Comparison of ENCODE assay signal across 8 mouse cellular contexts in the genomic region with DNA sequence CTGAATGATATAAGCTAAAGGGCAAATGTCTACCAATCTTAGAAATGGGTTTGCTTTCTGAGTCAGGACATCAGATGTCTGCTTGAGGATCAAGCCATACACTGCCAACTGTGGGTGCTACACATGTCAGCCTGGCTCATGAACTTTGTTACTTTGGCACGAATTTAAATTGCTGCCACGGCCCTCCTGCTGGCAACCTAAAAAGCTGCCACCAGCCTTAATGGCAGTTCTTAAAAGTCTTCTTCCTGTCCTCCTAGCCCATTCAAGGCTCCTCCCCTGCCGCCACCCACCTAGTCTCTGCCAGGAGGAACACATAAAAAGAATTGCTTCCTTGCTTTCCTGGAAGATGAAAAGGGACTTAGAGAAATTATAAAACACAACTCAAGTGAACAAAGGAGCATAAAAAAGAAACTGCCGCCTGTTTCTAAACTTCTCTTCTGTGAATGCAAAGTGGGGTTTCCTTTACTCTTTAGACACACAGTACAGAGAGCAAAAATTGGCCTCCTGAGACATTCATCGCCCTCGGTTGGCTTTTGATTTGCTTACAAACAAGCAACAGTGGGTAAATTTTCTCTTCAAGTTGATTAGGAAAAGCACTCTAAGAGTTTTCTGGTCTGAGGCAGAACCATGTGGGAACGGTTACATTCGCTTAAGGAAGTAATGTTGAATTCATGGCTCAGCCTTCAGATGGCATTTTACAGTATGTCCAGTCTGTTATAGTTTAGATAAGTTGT. TPM values are rescaled to one million over a fixed set of nuclear protein-coding genes. Genes with fewer than 3 reads are reported as not detected.
DNase-seq lines count a peak whose midpoint lies in the region; ATAC-seq and TF ChIP-seq lines count a peak whose summit lies in the region.

No protein-coding gene starts in this region.

- peaks cover 3% of the 10 kb centered on the region; the same call in 1 of the 2 replicates for H3K4me1 ChIP-seq in lung, adult 2 months (ENCODE audit: control insufficient read depth, insufficient read depth, low read length)
- H3K4me1 ChIP-seq in embryonic facial prominence, embryonic 14.5 days (ENCODE audit: control insufficient read depth, insufficient read depth, low read length), result peaks cover 30% of the 10 kb centered on the region
- no peaks in the 10 kb centered on the region for H3K4me1 ChIP-seq in liver, embryonic 12.5 days
- H3K4me1 ChIP-seq in stomach, postnatal 0 days (replicated peaks; ENCODE audit: control insufficient read depth, insufficient read depth), result no peaks in the 10 kb centered on the region

- no peaks in the 10 kb centered on the region for H3K27me3 ChIP-seq in embryonic facial prominence, embryonic 14.5 days (replicated peaks; ENCODE audit: control insufficient read depth, insufficient read depth, low read length)
- no peaks in the 10 kb centered on the region for H3K27me3 ChIP-seq in liver, embryonic 12.5 days (replicated peaks)
- no peaks in the 10 kb centered on the region for H3K27me3 ChIP-seq in stomach, postnatal 0 days (ENCODE audit: control insufficient read depth, insufficient read depth, low read length)

- no peaks in the 10 kb centered on the region for H3K9me3 ChIP-seq in embryonic facial prominence, embryonic 14.5 days (ENCODE audit: control insufficient read depth, low read length)
- H3K9me3 ChIP-seq in liver, embryonic 12.5 days (replicated peaks), result no peaks in the 10 kb centered on the region
- H3K9me3 ChIP-seq in stomach, postnatal 0 days (ENCODE audit: control insufficient read depth, low read length), result no peaks in the 10 kb centered on the region

- peak overlapping the region; percentile 50 for H3K4me2 ChIP-seq in embryonic facial prominence, embryonic 14.5 days (ENCODE audit: low read depth, low read length)
- no peak overlapping the region for H3K4me2 ChIP-seq in liver, embryonic 12.5 days
- H3K4me2 ChIP-seq in stomach, postnatal 0 days (replicated peaks; ENCODE audit: low read depth), result no peak overlapping the region

- TF ChIP-seq EP300 in stomach, postnatal 0 days (optimal IDR thresholded peaks at IDR 0.05), result no peak

- TF ChIP-seq CTCF in lung, adult 2 months (IDR thresholded peaks at IDR 0.05; ENCODE audit: insufficient read depth, low read length), result no peak
- TF ChIP-seq CTCF in stomach, postnatal 0 days (IDR thresholded peaks at IDR 0.05; ENCODE audit: low read depth), result no peak

- H3K9ac ChIP-seq in embryonic facial prominence, embryonic 14.5 days (ENCODE audit: low read depth, low read length), result no peak overlapping the region
- no peak overlapping the region for H3K9ac ChIP-seq in liver, embryonic 12.5 days
- H3K9ac ChIP-seq in stomach, postnatal 0 days (ENCODE audit: low read length), result no peak overlapping the region

- no peak for ATAC-seq in embryonic facial prominence, embryonic 14.5 days (ENCODE audit: low read depth)
- ATAC-seq in liver, embryonic 12.5 days, result no peak
- no peak for ATAC-seq in stomach, postnatal 0 days (ENCODE audit: low FRiP score, low TSS enrichment)

- H3K27ac ChIP-seq in embryonic facial prominence, embryonic 14.5 days (replicated peaks; ENCODE audit: low read depth, low read length), result peak overlapping the region; percentile 66
- no peak overlapping the region for H3K27ac ChIP-seq in liver, embryonic 12.5 days
- H3K27ac ChIP-seq in stomach, postnatal 0 days (replicated peaks), result no peak overlapping the region

- TF ChIP-seq POLR2A in lung, adult 2 months (IDR thresholded peaks at IDR 0.05; ENCODE audit: borderline replicate concordance, extremely low read depth, low read depth, low read length), result no peak

- no peaks in the 10 kb centered on the region for H3K36me3 ChIP-seq in embryonic facial prominence, embryonic 14.5 days (ENCODE audit: control insufficient read depth, insufficient read depth, low read length)
- H3K36me3 ChIP-seq in liver, embryonic 12.5 days, result no peaks in the 10 kb centered on the region
- no peaks in the 10 kb centered on the region for H3K36me3 ChIP-seq in stomach, postnatal 0 days (ENCODE audit: control insufficient read depth, insufficient read depth, low read length)

- H3K4me3 ChIP-seq in lung, adult 2 months (replicated peaks; ENCODE audit: extremely low read depth, low read depth, low read length), result no peak overlapping the region
- H3K4me3 ChIP-seq in embryonic facial prominence, embryonic 14.5 days (ENCODE audit: low read depth, low read length), result peak overlapping the region; percentile 27
- H3K4me3 ChIP-seq in liver, embryonic 12.5 days, result no peak overlapping the region
- no peak overlapping the region for H3K4me3 ChIP-seq in stomach, postnatal 0 days (ENCODE audit: low read depth, low read length)

- WGBS in lung, adult 2 months, result 43% methylated on average over 8 of the region's 8 CpGs
- WGBS in embryonic facial prominence, embryonic 14.5 days, result 22% methylated on average over 8 of the region's 8 CpGs
- WGBS in liver, embryonic 12.5 days (ENCODE audit: insufficient replicate concordance), result 55% methylated on average over 8 of the region's 8 CpGs
- WGBS in stomach, postnatal 0 days, result 61% methylated on average over 8 of the region's 8 CpGs

- peak; percentile 12 for DNase-seq in lung, adult 2 months
- no peak for DNase-seq in lung, postnatal 10 days
- no peak for DNase-seq in embryonic facial prominence, embryonic 14.5 days (ENCODE audit: low spot score)
- peak; percentile 20 for DNase-seq in kidney, postnatal 10 days
- DNase-seq in right cerebral cortex, postnatal 10 days (ENCODE audit: low spot score in 2 of 2), result peak; percentile 46 to 61
- no peak for DNase-seq in cerebellum, adult 9-10 months
- DNase-seq in stomach, postnatal 0 days (ENCODE audit: low spot score), result no peak

RNA-seq across cellular contexts. Expression of gene Lix1, which starts 2.5 kb away (rescaled TPM):
- polyA plus RNA-seq in lung, adult 2 months (2012; rRNA removed), result 0.34 and 0.38 TPM in 2 replicates
- polyA plus RNA-seq in embryonic facial prominence, embryonic 14.5 days (2014; fragmentation: Nextera tagmentation; extraction: Ambion mirVana), result 9.3 and 11.8 TPM in 2 replicates
- 0.49 and 0.60 TPM in 2 replicates for polyA plus RNA-seq in liver, embryonic 12.5 days (2016; fragmentation: Nextera tagmentation; extraction: Ambion mirVana)
- polyA plus RNA-seq in stomach, postnatal 0 days (2015; fragmentation: Nextera tagmentation; extraction: Ambion mirVana), result 4.8 and 5.3 TPM in 2 replicates

RNA-seq across cellular contexts. Expression of gene Riok2, which starts 30.9 kb away (rescaled TPM):
- polyA plus RNA-seq in lung, adult 2 months (2012; rRNA removed), result 4.6 and 7.9 TPM in 2 replicates
- polyA plus RNA-seq in embryonic facial prominence, embryonic 14.5 days (2014; fragmentation: Nextera tagmentation; extraction: Ambion mirVana), result 26.0 and 26.5 TPM in 2 replicates
- polyA plus RNA-seq in liver, embryonic 12.5 days (2016; fragmentation: Nextera tagmentation; extraction: Ambion mirVana), result 18.2 and 20.7 TPM in 2 replicates
- polyA plus RNA-seq in stomach, postnatal 0 days (2015; fragmentation: Nextera tagmentation; extraction: Ambion mirVana), result 13.9 and 14.9 TPM in 2 replicates

Comparison
In these comparisons a context has a peak if more than half of its experiments do, and no peak if none do; other contexts are left out.
1. DNase-seq: peak in lung, adult 2 months (single experiment), kidney, postnatal 10 days (single experiment) and right cerebral cortex, postnatal 10 days (2 of 2); none in lung, postnatal 10 days (single experiment), embryonic facial prominence, embryonic 14.5 days (single experiment), cerebellum, adult 9-10 months (single experiment) and stomach, postnatal 0 days (single experiment).